Mouse (Mus musculus) kidney, embryonic 16.5 days (tissue): Measurements from ENCODE around the gene Gm28035. TPM values are rescaled to one million over a fixed set of nuclear protein-coding genes. Genes with fewer than 3 reads are reported as not detected.

Source experiments
- ATAC-seq: fragments of 200-750 bp; cut with Nextera tagmentation; 2 replicates; pipeline ENCODE4 v1.8.0; 2017; ENCODE audit warnings: moderate TSS enrichment; ENCODE audit not compliant: low FRiP score, low TSS enrichment
- H3K27ac ChIP-seq: fragments of 300-500 bp; sonication (generic); 2 replicates; pipeline ENCODE4 v1.5.1; 2014; ENCODE audit warnings: low read length
- H3K27me3 ChIP-seq: fragments of 300-500 bp; sonication (generic); 2 replicates; pipeline ENCODE4 v1.6.1; 2014; ENCODE audit warnings: low read length, control low read depth, mixed read lengths; ENCODE audit not compliant: insufficient read depth
- H3K36me3 ChIP-seq: fragments of 300-500 bp; sonication (generic); 2 replicates; pipeline ENCODE4 v1.6.1; 2014; ENCODE audit warnings: low read length, control low read depth, mixed read lengths; ENCODE audit not compliant: insufficient read depth
- H3K4me1 ChIP-seq: fragments of 300-500 bp; sonication (generic); 2 replicates; pipeline ENCODE4 v1.6.1; 2014; ENCODE audit warnings: low read length, control low read depth, mixed read lengths; ENCODE audit not compliant: insufficient read depth
- H3K4me2 ChIP-seq: fragments of 300-500 bp; sonication (generic); replicated peaks from 2 replicates; pipeline ENCODE4 v1.6.1; 2014; ENCODE audit warnings: low read depth, low read length
- H3K4me3 ChIP-seq: fragments of 300-500 bp; sonication (generic); 2 replicates; pipeline ENCODE4 v1.5.1; 2014; ENCODE audit warnings: mild to moderate bottlenecking, low read length
- H3K9ac ChIP-seq: fragments of 300-500 bp; sonication (generic); replicated peaks from 2 replicates; pipeline ENCODE4 v1.6.1; 2014; ENCODE audit warnings: low read length
- H3K9me3 ChIP-seq: fragments of 300-500 bp; sonication (generic); 2 replicates; pipeline ENCODE4 v1.6.1; 2016; ENCODE audit warnings: low read length, control low read depth
- WGBS: fragments of 180-500 bp; shearing (Covaris S2); extraction: QIAGEN DNeasy Blood & Tissue Kit; methylation state at CpG from one replicate; pipeline ENCODE4 v1.1.7; 2014; 5-methylcytosine and 5-hydroxymethylcytosine counted together
- polyA plus RNA-seq: library from polyadenylated mRNA; unstranded; fragments of >200 nt; fragmentation: Nextera tagmentation; extraction: Ambion mirVana; gene quantifications from 2 replicates; pipeline ENCODE4 v1.2.1, GENCODE M21; 2015

The Gm28035 gene
- polyA plus RNA-seq, 1 experiment from 2014 or later = 0.45 TPM

DNA sequence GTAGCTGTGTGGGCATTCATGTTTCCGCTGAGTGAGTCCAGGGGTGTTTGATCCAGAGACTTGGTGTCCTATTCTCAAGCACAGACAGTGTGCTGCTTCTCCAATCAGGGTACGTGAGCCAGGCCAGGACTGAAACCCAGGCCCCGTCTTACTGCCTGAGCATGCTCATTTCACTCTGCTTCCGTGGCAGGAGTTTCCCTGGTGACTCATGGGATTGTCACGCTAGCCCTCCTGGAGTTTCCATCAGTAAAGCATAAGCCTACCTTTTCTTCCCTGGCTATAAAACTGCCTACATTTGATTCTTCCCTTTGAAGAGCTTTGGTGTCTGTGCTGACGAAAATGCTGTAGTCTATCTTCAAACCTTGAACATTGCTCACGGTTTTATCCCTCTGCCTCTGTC is 82.7 kb downstream of the Gm28035 start:
- Histone ChIP-seq H3K4me2 (no peak overlapping the region), H3K36me3 (peaks cover 66% of the 10 kb centered on the region), H3K27me3 (no peaks in the 10 kb centered on the region), H3K4me3 (no peak overlapping the region), H3K27ac (no peak overlapping the region), H3K4me1 (no peaks in the 10 kb centered on the region), H3K9ac (no peak overlapping the region), H3K9me3 (no peaks in the 10 kb centered on the region)
- WGBS = 92% methylated on average over 7 of the region's 7 CpGs
- ATAC-seq = no peak

DNA sequence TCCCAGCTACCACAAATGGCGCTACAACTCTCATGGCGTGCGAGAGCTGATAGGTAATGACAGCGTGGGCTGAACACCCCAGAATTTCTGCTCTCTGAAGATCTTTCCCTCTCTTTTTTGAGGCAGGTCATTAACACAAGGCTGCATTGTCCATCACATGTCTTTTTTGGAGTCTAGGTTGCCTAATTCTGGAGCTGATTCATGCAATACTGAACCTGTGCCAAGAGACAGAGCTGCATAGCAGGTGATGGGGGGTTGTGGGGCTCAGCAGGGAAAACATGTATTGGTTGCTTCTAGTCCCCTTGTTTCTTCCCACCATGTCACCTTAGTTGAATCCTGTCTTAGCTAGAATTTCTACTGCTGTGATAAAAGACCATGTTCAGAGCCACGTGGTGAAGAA is 84.9 kb downstream of the Gm28035 start:
- H3K4me1 ChIP-seq = no peaks in the 10 kb centered on the region
- H3K4me2 ChIP-seq = no peak overlapping the region
- H3K27me3 ChIP-seq = no peaks in the 10 kb centered on the region
- ATAC-seq = no peak
- WGBS = 92% methylated on average over 5 of the region's 5 CpGs
- no peak overlapping the region for H3K27ac ChIP-seq
- H3K36me3 ChIP-seq = peaks cover 79% of the 10 kb centered on the region
- no peak overlapping the region for H3K9ac ChIP-seq
- no peak overlapping the region for H3K4me3 ChIP-seq
- no peaks in the 10 kb centered on the region for H3K9me3 ChIP-seq

DNA sequence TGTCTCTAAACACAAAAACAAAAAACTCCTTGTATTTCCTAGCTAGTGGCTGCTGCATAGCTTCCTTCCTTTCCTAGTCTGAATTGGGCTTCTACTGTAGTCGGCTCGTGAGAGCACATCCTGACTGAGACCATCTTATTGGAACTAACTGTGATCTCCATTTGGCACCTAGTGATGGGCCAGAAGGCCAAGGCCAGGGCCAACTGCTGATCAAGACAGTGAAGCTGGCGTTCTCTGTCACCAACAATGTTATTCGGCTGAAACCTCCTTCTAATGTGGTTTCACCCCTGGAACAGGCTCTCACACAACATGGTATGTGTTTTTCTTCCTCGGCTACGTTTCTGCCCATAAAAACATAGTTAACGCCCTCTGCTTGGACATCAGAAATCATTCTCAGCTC is 86.9 kb downstream of the Gm28035 start:
- no peak overlapping the region for H3K9ac ChIP-seq
- no peaks in the 10 kb centered on the region for H3K27me3 ChIP-seq
- no peak overlapping the region for H3K27ac ChIP-seq
- 92% methylated on average over 7 of the region's 7 CpGs for WGBS
- no peaks in the 10 kb centered on the region for H3K9me3 ChIP-seq
- no peaks in the 10 kb centered on the region for H3K4me1 ChIP-seq
- H3K4me3 ChIP-seq = no peak overlapping the region
- ATAC-seq = no peak
- H3K4me2 ChIP-seq = no peak overlapping the region
- peaks cover 83% of the 10 kb centered on the region for H3K36me3 ChIP-seq

DNA sequence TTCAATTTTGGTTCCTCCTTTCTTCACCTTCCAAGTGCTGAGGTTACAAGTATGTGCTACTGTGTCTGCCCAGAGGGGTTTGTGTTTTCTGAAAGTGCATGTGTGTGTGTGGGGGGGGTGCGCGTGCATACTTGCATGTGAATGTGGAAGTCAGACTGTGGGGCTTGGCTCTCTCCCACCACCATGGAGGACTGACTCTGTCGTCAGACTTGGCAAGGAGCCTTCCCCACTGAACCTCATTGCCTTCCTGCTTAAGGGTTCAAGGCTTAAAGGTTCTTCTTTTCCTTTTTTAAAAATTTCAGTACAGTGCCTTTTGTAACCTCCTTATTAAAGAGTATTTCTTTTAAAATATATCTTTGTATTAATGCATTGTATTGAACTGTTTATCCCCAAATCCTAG is 88.4 kb downstream of the Gm28035 start:
- Histone ChIP-seq H3K9ac (no peak overlapping the region), H3K4me1 (no peaks in the 10 kb centered on the region), H3K4me3 (no peak overlapping the region), H3K9me3 (no peaks in the 10 kb centered on the region), H3K27ac (no peak overlapping the region), H3K27me3 (no peaks in the 10 kb centered on the region), H3K36me3 (peaks cover 81% of the 10 kb centered on the region), H3K4me2 (no peak overlapping the region)
- 88% methylated on average over 3 of the region's 3 CpGs for WGBS
- no peak for ATAC-seq

Other genes with a start within 250 kb of the Gm28035 start
- gene Wdr34, start 191.7 kb upstream of the Gm28035 start, polyA plus RNA-seq = 42.5 and 44.1 TPM in 2 replicates
- 430 and 458 TPM in 2 replicates for gene Set, start 183.2 kb upstream of the Gm28035 start, polyA plus RNA-seq
- 13.5 and 15.9 TPM in 2 replicates for gene Pkn3, start 162.9 kb upstream of the Gm28035 start, polyA plus RNA-seq
- 41.6 and 42.6 TPM in 2 replicates for gene Zdhhc12, start 146.9 kb upstream of the Gm28035 start, polyA plus RNA-seq
- 5.6 and 8.0 TPM in 2 replicates for gene Zer1, start 116.0 kb upstream of the Gm28035 start, polyA plus RNA-seq
- 8.2 and 12.3 TPM in 2 replicates for gene Tbc1d13, start 106.8 kb upstream of the Gm28035 start, polyA plus RNA-seq
- gene Endog, start 69.1 kb upstream of the Gm28035 start, polyA plus RNA-seq = 22.0 and 22.8 TPM in 2 replicates
- 83.5 and 93.2 TPM in 2 replicates for gene Spout1, start 62.1 kb upstream of the Gm28035 start, polyA plus RNA-seq
- 12.0 and 13.4 TPM in 2 replicates for gene Kyat1, start 34.7 kb upstream of the Gm28035 start, polyA plus RNA-seq
- 43.8 and 46.2 TPM in 2 replicates for gene Lrrc8a, start 2.9 kb upstream of the Gm28035 start, polyA plus RNA-seq
- 15.8 and 16.0 TPM in 2 replicates for gene Phyhd1, start 25.6 kb downstream of the Gm28035 start, polyA plus RNA-seq
- gene Gm28038, start 40.5 kb downstream of the Gm28035 start, polyA plus RNA-seq = not detected in 2 replicates
- gene Dolk, start 45.8 kb downstream of the Gm28035 start, polyA plus RNA-seq = 42.6 and 44.2 TPM in 2 replicates
- 37.6 and 47.9 TPM in 2 replicates for gene Nup188, start 45.8 kb downstream of the Gm28035 start, polyA plus RNA-seq
- gene Sh3glb2, start 118.8 kb downstream of the Gm28035 start, polyA plus RNA-seq = 100 and 102 TPM in 2 replicates
- 32.0 and 34.9 TPM in 2 replicates for gene Miga2, start 123.7 kb downstream of the Gm28035 start, polyA plus RNA-seq
- gene Dolpp1, start 151.7 kb downstream of the Gm28035 start, polyA plus RNA-seq = 44.2 and 46.8 TPM in 2 replicates
- 40.9 and 44.2 TPM in 2 replicates for gene Crat, start 175.2 kb downstream of the Gm28035 start, polyA plus RNA-seq
- gene Ptpa, start 175.5 kb downstream of the Gm28035 start, polyA plus RNA-seq = 184 and 191 TPM in 2 replicates
- 2.2 and 2.9 TPM in 2 replicates for gene Ier5l, start 233.7 kb downstream of the Gm28035 start, polyA plus RNA-seq